Mouse (Mus musculus): ENCODE data around the gene Tnfrsf11a. TPM values are rescaled to one million over a fixed set of nuclear protein-coding genes. Genes with fewer than 3 reads are reported as not detected.
A peak's percentile ranks its signal among the peaks of the same experiment; 100 is the strongest.
"Not testable (repeated sequence)": the region's sequence is repeated elsewhere in the genome, so short reads cannot be mapped to it uniquely, and the experiment has no call there.

Tnfrsf11a gene
- total RNA-seq, 2 experiments from 2014 or later = 0.41 to 0.67 TPM

DNA sequence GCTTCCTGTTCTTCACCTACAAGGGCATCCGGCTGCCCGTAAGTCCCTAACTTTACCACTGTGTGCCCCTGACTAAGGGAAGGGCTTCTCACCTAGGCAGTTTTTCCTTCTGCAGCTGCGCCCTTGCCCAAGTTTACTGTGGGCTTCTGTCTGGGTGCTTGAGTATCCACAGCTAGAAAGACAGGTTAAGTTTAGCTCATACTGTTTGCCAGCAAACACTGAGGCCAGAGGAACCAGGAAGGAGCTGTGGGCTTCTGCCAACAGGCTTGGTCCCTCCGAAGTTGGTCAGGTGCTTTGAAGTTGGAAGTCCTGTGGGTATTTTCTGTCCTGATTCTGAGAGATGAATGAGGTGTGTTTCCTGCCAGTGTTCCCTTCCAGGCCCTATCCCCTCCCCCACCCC is 4.6 kb downstream of the Tnfrsf11a start:
- DNase-seq = no peak

DNA sequence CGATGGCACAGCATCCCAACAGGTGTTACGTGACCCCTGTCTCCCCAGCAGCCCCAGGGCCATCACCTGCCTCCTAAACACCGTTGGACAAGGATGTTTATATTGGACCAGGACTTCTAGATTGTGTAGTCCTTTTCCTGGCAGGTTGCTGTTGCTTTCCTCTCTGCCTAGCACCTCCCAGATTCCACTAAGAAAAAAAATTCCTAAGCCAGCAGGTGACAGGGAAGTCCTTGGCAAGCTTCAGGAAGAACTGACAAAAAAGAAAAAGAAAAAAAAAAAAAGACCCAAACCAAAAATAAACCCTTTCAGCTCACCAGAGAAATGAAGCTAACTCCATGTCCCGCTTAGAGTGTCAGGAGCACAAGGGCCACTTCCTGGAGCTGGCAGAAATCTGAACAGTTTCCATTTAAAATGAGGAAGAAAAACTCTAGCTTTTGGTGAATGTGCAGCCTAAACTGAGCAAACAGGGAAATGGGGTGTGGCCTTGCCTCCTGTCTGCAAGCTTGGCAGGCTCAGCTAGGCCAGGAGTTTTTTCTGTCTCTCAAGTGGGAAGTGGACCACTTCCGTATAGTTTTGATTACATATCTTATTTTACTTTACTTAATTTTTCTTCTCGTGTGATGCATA is 6.3 kb downstream of the Tnfrsf11a start:
- no peak for DNase-seq

DNA sequence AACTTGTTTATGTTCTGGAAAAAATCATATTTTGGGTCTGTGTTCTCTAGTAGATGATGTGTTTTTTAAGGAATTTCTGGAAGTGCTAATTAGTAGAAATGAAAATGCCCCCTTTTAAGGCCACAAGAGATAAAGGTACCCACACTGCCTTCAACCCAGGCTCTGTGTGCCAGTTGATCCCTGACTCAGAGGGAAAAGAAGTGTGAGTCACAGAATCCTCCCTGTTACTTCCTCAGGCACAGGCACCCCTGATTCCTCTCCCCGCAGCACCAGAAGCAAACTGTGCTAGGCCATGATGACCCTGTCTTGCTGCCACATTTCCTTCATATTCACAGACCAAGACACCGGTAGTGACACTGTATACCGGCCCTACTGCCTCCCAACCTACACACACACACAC is 9.6 kb downstream of the Tnfrsf11a start:
- DNase-seq = no peak

DNA sequence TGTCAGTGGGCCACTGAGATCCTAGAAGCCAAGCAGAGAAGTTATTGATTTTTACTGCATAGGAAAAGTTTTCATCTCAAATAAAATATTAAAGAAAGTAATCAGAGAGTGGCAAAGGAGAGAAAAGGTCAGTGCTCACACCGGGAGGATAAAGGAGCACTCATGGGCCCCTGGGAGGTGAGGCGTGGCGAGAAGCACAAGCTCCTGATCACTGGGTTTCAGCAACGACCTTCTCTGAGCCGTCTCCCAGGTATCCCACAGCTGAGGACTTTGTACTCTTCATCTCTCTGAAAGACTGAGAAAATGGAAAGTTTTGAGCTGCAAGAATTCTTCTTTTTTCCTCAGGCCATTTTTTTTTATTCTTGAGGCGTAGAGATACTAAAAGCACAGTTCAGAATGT is 14.2 kb downstream of the Tnfrsf11a start:
- DNase-seq = no peak

DNA sequence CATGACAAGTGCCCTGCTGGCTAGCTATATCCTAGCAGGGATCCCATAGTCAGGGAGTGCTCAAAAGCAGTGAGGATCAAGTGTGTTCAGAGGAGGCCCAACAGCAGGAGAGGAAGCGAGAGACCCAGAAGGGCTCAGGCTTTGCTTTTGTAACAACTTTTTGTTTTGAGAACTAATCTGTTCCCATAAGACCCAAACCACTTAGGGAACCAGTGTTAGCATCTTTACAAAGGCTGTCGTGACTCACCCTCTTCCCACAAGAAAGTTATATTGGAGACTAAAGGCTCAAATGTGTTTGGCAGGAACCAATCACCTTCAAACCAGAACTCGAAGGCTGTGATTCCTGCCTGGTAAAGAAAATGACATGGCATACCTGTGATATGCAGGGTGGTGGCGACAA is 15.2 kb downstream of the Tnfrsf11a start:
- DNase-seq = no peak

DNA sequence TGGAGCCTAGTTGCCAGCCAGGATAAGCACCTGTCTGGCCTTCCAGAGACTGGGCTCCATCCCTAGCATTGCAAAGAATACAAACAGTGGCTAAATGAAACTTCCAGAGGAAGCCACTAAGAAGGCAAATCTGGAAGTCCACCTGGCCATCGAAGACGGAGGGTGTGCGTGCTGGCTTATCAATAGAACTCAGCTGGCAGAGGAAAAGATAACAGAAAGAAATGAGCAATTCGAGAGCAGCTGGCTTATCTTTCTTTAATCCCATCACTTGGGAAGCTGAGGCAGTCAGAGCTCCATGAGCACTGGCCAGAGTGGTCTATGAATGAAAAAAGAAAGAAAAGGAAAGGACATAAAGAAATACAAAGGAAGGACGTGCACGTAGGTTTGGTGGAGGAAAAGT is 20.1 kb downstream of the Tnfrsf11a start:
- no peak for DNase-seq

DNA sequence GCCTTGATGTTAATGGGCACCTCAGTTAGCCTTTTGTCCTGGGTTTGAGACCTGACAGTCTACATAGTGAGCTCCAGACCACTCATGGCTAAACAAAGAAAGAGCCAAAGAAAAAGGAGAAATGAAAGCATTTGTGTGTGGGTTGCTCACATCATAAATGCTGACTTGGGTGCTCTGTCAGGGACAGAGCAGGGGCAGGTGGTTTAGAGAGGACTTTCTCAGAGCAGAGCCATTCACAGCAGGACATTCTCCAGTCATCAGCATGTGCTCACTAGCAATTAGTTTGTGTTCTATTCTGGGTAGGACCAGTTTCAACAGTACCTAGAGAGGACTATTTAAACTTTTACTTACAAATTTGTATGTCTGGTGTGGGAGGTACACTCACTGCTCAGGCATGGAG is 20.7 kb downstream of the Tnfrsf11a start:
- no peak for DNase-seq

DNA sequence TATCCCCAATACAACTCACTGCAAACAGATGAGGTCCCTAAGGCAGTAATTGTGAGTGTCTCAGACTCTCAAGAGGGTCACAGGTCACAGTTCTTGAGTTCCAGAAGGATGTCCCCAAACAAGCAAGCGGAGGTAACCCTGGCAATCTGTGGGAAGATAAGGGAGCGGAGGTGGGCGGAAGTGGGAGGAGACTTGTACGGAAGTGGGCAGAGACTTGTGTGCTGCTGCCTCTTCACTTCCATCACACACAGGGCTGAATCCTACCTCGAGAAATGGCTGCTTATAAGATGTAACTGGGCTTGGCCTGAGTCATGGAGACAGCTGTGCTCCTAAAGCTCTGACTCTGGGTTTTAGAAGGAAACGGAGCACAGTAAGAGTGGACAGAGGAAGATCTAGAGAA is 22.4 kb downstream of the Tnfrsf11a start:
- no peak for DNase-seq

DNA sequence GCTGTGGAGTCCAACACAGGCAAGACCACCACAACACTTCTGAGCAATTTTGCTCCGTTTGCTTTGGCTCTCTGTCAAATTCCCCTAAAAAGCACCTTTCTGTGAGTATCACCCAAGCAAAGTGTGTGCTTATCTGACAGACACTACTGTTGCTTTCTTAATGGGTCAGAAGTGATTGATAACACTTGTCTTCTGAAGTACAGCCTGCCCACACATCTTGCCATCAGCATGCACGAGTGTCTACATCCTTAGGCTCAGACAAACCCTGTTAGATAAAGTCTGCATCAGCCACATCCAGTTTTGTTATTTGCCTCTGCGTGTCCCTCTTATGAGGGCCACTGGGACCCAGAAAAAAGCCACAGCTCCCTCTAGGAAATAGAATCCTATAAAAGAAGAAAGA is 23.8 kb downstream of the Tnfrsf11a start:
- no peak for DNase-seq

DNA sequence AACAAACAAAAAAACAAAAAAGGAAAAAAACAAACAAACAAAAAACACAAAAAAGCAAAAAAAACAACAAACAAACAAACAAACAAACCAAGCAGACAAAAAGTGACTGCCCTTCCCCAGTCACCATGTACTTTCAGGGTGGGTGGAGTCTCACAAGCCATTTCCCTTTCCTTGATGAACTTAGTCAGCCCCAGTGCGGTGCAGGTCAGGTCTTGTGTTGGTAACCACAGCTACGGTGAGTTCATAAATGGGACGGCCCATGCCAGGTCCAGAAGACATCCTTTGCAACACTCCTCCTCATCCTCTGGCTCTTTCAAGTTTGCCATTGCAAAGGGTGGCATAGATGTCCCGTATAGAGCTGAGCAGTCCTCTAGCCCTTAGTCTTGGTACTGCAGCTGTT is 25.0 kb downstream of the Tnfrsf11a start:
- DNase-seq = no peak

DNA sequence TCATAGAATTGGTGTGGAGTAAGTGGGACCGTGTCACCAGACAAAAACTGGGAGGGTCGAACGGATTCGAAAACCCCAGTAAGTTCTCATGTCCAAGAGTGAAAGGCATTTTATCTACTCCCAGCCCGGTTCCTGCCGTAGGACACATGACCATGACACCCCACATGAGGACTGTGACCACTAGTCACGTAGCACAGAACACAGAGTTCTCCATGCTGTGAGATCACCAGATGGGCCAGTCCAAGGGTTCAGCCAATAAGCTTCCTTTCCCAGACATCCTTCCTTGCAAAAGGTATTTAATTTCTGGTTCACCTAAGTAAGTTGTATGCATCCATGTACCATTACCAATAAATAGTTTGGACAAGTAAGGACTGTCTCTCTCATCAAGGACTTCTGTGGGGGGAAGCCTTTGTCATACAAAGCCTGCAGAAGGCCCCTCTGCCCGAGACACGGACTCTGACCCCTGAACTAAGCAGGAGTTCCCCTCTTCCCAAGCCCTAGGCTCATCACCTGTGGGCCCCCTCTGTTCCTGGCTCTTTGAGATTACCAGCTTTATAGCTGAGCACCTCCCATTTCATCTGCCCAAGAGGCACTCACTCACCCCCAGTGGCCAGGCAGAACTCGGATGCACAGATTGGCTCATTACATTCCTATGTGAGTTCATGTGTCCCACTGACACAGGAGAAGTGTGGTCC is 26.7 kb downstream of the Tnfrsf11a start:
- no peak for DNase-seq

DNA sequence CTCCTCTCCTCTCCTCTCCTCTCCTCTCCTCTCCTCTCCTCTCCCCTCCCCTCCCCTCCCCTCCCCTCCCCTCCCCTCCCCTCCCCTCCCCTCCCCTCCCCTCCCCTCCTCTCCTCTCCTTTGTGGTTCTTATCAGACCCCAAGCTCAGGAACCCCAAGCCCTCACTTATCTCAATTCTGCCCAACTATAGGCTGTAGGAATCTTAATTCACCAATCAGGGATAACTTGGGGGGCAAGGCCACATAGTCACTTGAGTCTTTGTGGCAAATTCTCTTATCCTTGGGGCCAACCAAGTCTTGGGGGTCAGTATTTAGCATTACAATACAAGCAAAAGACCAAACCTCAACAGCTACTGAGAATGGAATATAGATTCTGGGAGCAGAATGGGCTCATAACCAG is 31.5 kb downstream of the Tnfrsf11a start:
- DNase-seq = not testable (repeated sequence)

DNA sequence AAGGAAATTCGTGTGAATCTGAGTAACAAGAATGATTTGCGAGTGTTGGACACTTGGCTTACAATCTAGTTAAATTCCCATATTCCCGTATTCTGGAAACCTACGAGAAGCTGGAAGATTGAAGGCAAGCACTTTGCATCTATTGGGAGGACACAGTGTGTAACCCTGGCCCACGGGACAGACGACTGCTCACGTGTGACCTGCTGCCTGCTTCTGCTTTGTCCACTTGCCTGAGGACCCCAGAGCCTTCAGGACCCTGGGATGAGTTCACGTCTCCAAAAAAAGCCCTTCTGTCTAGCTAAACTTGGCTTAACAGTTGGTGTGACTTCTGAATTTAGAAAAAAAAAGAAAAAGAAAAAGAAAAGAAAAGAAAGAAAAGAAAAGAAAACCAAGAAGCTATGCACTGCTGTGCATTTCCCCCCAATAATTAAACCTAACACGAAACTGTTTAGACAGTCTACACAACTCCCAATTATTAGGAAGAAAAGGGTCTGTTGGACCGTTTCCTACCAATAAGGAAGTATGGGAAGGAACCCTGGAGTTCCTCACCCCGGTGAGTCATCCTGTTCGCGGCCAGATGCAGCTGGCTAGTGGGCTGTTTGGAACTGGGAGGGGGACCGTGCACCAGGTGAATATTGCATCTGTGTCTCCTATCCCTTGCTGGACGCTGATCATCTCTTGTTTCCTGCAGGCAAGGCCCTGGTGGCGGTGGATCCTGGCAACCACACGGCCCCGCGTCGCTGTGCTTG is 32.6 kb downstream of the Tnfrsf11a start:
- peak; percentile 9 for DNase-seq

DNA sequence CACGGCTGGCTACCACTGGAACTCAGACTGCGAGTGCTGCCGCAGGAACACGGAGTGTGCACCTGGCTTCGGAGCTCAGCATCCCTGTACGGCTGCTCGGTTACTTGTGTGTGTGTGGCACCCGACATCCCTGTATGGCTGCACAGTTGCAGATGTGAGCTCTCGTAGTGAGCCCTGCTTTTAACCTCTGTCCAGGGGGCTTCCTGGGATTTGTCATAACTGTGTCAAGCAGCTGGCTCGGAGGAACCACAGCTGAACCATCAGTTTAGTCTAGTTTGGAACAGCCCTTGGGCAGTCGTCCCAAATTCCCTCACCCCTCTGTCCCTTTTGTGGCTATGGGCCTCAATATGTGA is 33.2 kb downstream of the Tnfrsf11a start:
- no peak for DNase-seq

DNA sequence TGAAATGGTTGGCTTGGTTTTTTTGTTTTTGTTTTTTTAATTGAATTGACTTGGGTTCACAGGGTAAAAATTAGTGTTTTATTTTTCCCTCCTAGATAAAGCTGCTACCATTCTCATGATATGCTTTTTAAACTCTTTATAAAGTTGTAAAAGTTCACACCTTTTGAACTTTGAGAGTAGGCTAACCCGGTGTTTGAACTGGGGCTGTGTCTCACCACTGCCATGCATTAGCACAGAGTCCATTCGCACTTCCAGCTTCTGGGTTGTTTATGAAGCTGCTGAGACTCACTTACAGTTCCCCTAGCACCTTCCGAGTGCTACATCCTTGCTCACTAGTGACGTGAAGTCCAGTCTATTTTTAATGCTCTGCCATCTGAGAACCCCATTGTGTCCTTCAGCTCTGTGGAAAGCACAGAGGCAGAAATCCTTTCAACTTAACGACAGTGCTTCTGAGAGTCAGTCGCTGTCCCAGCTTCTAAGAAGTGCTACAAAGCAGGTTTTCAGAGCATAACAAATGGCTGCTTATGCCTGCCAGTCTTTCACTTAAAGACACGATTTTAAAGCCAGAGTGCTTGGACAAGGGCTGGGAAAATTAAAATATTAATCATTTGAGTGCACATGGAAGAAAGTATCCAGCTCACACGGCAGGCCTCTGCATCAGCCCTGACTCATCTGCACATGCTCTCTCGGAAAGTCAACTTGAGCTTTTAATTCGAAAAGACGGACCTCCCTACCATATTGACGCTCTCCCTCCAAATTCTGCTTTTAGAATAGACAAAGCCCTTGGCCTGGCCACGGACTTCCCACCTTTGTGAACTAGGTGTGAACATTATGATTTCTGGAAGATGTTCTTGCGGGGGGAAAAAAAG is 34.1 kb downstream of the Tnfrsf11a start:
- no peak for DNase-seq

DNA sequence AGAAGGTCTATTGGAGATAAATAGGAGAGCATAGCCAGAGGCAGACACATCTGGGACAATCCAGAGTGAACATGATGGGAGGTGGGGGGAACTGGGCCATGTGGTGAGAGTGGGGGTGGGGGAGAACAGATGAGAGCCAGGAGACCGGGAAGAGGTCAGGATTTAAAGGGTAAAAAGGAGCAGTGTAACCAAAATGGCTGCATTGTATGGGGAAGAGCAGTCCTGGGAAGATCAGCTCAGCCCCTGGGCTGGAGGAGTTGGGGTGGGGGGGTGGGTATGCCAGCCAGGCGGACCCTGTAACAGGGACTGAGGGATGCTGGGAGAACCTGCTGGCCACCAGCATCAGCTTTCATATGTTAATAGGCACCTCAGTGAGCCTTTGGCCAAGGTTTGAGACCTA is 34.8 kb downstream of the Tnfrsf11a start:
- no peak for DNase-seq

DNA sequence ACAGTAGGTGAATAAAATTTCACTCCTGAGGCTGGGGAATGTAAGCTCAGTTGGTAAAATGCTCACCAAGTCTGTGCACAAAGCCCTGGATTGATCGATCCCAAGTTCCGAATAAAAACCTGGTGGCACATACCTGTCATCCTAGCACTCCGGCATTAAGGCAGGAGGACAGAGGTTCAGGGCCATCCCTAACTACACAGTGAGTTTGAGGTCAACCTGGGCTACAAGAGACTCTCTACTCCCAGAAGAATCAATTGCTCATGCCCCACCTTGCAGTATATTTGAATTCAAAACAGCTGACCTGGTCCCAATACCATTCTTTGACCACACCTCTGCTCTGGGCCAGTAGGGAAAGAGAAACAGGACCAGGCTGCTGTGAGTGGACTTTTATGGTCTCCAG is 35.2 kb downstream of the Tnfrsf11a start:
- DNase-seq = no peak

DNA sequence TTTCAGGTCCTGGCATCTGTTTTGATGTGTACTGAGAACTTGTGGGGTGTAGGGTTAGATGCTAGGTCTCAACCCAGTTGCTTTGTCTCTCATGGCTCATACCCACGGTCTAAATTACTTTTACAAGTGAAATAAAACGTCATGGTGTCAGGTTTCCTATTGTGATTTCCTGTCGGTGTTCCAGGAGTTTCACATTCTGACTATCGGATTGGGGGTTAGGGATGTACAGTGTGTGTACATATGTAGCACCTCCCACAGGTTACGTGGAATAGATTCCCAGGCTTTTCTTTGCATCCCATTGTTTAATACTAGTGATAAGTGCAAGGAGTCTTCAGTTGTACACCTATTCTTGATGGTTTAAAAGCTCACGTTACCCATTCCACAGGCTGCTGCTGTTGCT is 38.5 kb downstream of the Tnfrsf11a start:
- DNase-seq = no peak

DNA sequence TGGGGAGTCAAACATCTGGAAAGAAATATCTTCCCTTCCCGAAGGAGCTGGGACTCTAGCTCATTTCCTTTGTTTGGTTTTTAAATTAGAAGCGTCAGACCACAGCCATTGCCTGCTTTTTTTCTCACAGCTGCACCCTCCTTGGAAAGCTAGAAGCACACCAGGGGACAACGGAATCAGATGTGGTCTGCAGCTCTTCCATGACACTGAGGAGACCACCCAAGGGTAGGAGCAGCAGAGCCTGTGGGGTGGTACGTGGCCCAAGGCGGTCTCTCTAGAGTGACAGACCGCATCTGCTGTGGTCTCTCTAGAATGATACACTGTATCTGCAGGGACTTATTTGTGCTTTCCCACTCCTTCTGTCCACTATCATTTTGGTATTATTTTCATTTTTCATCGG is 39.2 kb downstream of the Tnfrsf11a start:
- DNase-seq = no peak

DNA sequence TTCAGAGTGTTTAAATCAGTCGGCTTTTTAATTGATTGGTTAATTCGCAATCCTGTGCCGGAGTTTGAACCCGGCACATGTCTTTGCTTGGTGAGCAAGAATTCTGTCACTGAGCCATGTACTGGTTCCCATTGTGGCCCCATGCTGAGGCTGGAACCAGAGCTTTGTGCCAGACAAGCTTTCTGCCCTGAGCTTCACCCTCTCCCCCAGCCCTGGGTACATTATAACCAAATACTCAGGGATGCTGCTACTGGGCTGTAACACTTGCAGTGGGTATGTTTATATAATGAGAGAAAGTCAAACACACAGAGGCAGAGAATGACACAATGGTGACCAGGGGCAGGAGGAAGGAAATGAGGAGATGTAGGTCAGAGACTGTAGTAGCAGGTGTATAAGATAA is 43.8 kb downstream of the Tnfrsf11a start:
- no peak for DNase-seq

DNA sequence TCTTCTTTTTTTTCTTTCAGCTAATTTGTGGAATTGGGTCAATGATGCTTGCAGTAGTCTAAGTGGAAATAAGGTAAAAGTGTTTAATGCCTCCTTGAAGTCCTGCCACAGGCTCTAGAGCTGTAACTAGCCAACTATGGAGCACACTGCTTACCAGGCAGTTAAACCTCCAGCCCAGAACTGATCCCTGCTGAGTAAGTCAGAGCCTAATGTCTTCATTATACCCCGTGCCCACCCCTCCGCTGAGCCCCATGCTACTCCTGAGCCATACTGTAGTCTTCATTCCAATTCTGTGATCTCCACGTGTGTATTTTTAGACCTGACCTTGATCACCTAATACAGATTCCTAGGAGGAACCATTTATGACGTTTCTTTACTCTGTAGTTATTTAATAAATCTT is 44.5 kb downstream of the Tnfrsf11a start:
- DNase-seq = no peak

DNA sequence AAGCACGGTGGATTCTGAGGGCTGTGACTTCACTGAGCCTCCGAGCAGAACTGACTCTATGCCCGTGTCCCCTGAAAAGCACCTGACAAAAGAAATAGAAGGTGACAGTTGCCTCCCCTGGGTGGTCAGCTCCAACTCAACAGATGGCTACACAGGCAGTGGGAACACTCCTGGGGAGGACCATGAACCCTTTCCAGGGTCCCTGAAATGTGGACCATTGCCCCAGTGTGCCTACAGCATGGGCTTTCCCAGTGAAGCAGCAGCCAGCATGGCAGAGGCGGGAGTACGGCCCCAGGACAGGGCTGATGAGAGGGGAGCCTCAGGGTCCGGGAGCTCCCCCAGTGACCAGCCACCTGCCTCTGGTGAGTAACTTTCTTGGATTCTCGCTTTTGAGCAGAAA is 46.9 kb downstream of the Tnfrsf11a start:
- DNase-seq = no peak

Measured in gastrocnemius, postnatal 25 days (tissue).